Mouse (Mus musculus) forebrain, embryonic 15.5 days (tissue): Measurements from ENCODE around the gene Fry. TPM values are rescaled to one million over a fixed set of nuclear protein-coding genes. Genes with fewer than 3 reads are reported as not detected.

Experiments
- ATAC-seq: fragments of 200-750 bp; cut with Nextera tagmentation; replicated peaks from 2 replicates; pipeline ENCODE4 v1.8.0; 2017; ENCODE audit warnings: mild to moderate bottlenecking, moderate TSS enrichment, moderate library complexity
- H3K27ac ChIP-seq: fragments of 300-500 bp; sonication (generic); replicated peaks from 2 replicates; pipeline ENCODE4 v1.5.1; 2015; ENCODE audit warnings: mild to moderate bottlenecking, inconsistent platforms
- H3K27me3 ChIP-seq: fragments of 300-500 bp; sonication (generic); 2 replicates; pipeline ENCODE4 v1.6.1; 2015; ENCODE audit warnings: inconsistent platforms
- H3K36me3 ChIP-seq: fragments of 300-500 bp; sonication (generic); 2 replicates; pipeline ENCODE4 v1.6.1; 2015; ENCODE audit warnings: mild to moderate bottlenecking, inconsistent platforms
- H3K4me1 ChIP-seq: fragments of 300-500 bp; sonication (generic); 2 replicates; pipeline ENCODE4 v1.6.1; 2015; ENCODE audit warnings: inconsistent platforms
- H3K4me2 ChIP-seq: fragments of 300-500 bp; sonication (generic); replicated peaks from 2 replicates; pipeline ENCODE4 v1.6.1; 2015; ENCODE audit warnings: mild to moderate bottlenecking, inconsistent platforms
- H3K4me3 ChIP-seq: fragments of 300-500 bp; sonication (generic); 2 replicates; pipeline ENCODE4 v1.5.1; 2015; ENCODE audit warnings: mild to moderate bottlenecking, inconsistent platforms
- H3K9ac ChIP-seq: fragments of 300-500 bp; sonication (generic); replicated peaks from 2 replicates; pipeline ENCODE4 v1.6.1; 2015; ENCODE audit warnings: mild to moderate bottlenecking, inconsistent platforms
- H3K9me3 ChIP-seq: fragments of 300-500 bp; sonication (generic); 2 replicates; pipeline ENCODE4 v1.6.1; 2016; ENCODE audit warnings: inconsistent platforms
- WGBS: fragments of 180-500 bp; shearing (Covaris S2); methylation state at CpG from one replicate; pipeline ENCODE4 v1.1.7; 2015; ENCODE audit warnings: mixed read lengths; 5-methylcytosine and 5-hydroxymethylcytosine counted together
- polyA plus RNA-seq: library from polyadenylated mRNA; unstranded; fragments of >200 nt; fragmentation: Nextera tagmentation; extraction: Ambion mirVana; gene quantifications from 2 replicates; pipeline ENCODE4 v1.2.1, GENCODE M21; 2015

The Fry gene
- polyA plus RNA-seq, 1 experiment from 2014 or later: 36.3 TPM

DNA sequence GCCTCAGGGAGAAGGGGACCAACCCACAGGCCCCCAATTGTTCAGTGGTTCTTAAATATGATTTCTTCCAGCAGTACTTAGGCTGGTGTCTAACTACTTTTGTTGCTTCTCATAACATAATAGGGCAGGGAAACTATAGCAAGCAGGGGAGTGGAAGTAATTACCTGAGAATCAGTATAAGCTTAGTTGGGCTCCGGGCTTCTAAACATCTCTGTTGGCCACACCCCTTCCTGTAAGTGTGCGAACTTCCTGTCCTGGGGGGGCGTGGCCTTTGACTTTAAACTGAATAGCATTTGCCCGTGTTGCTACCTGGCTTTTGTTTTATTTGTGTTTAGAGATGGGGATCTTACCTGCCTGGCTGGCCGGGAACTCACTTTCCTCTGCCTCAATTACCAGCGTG, 172.8 kb downstream of the Fry start:
- Histone ChIP-seq H3K4me2 (no peak overlapping the region), H3K27ac (no peak overlapping the region), H3K9me3 (no peaks in the 10 kb centered on the region), H3K9ac (no peak overlapping the region), H3K36me3 (no peaks in the 10 kb centered on the region), H3K27me3 (no peaks in the 10 kb centered on the region), H3K4me3 (no peak overlapping the region), H3K4me1 (no peaks in the 10 kb centered on the region)
- no peak for ATAC-seq
- WGBS: 80% methylated on average over 6 of the region's 6 CpGs

DNA sequence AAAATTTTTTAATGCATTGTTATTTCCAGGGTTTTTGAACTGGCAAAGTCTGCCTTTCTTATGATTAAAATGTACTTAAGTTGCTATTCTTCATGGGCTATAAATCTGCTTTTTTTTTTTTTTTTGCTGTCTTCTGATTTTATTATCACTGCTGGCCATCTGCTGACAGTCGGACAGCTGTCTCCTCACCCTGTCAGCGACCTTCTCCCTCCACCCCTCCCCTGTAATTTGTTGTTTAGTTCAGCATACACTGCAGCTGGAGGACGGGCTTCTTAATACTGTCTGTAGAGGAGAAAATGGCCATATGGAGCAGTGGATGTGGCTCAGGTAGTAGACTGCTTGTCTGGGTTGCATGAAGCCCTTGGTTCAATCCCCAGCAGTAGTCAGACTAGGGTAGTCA, 173.7 kb downstream of the Fry start:
- Histone ChIP-seq H3K9ac (no peak overlapping the region), H3K4me1 (no peaks in the 10 kb centered on the region), H3K27me3 (no peaks in the 10 kb centered on the region), H3K9me3 (no peaks in the 10 kb centered on the region), H3K36me3 (no peaks in the 10 kb centered on the region), H3K4me2 (no peak overlapping the region), H3K27ac (no peak overlapping the region), H3K4me3 (no peak overlapping the region)
- WGBS: 69% methylated on average over 3 of the region's 3 CpGs
- no peak for ATAC-seq

DNA sequence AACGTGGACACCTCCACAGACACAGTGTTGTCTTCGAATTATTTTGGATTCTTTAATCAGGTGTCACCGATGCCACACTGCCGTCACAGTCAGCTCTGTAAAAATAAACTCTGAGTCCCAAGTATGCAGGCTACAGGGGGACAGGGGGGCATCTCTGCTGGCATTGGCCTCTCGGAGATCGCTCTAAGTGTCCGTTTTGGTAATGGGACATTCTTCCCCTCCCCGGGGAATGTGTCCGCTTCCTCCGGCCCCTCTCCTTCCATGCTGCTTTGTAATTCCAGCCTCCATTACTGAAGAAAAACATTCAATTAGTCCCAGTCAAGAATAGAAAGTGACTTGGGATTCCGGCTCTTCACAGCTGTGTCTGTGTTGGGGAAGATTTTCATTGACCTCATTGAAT, 175.9 kb downstream of the Fry start:
- H3K27me3 ChIP-seq: no peaks in the 10 kb centered on the region
- no peak overlapping the region for H3K4me3 ChIP-seq
- no peak overlapping the region for H3K27ac ChIP-seq
- H3K4me2 ChIP-seq: no peak overlapping the region
- no peaks in the 10 kb centered on the region for H3K9me3 ChIP-seq
- 52% methylated on average over 11 of the region's 11 CpGs for WGBS
- H3K36me3 ChIP-seq: no peaks in the 10 kb centered on the region
- H3K4me1 ChIP-seq: no peaks in the 10 kb centered on the region; the same call in 1 of the 2 replicates
- ATAC-seq: no peak
- H3K9ac ChIP-seq: no peak overlapping the region

DNA sequence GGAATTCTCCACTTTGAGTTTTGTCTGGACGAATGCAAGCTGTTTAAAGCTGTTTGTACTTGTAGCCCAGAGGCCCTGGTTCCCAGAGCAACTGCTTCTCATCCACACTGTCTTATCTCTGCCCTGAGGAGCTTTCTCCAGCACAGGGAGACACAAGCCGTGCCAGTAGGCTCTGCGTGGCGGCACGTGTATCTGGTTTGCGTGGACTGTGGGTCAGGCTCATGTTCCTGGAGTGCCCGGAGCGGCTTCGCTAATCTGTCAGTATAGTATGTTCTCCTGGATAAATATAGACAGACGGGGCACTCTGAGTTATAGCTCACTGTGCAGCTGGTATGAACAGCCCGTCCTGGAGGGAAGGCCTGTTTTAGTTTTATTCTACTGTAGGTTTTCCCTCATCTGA, 176.7 kb downstream of the Fry start:
- no peaks in the 10 kb centered on the region for H3K36me3 ChIP-seq
- H3K27ac ChIP-seq: no peak overlapping the region
- H3K27me3 ChIP-seq: no peaks in the 10 kb centered on the region
- 89% methylated on average over 11 of the region's 11 CpGs for WGBS
- no peak for ATAC-seq
- no peaks in the 10 kb centered on the region for H3K9me3 ChIP-seq
- H3K9ac ChIP-seq: no peak overlapping the region
- H3K4me1 ChIP-seq: no peaks in the 10 kb centered on the region; the same call in 1 of the 2 replicates
- no peak overlapping the region for H3K4me2 ChIP-seq
- no peak overlapping the region for H3K4me3 ChIP-seq

DNA sequence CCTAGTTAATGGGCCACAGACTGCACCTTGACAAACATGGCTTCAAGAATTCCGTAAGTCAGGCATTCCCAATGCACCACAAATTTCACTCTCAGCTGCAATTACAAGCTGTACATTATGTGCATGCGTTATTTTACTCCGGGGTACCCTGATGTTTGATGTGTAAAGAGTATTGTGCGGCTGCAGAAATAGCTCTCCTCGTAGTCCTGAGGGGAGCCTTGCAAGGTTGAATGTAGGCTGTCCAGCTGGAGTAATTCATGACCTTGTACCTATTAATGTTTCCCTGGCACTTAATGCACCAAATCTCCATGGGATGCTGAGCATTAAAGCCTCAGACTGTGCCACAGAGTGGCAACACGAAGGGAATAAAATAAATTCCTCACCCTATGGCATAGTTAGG, 180.5 kb downstream of the Fry start:
- Histone ChIP-seq H3K36me3 (no peaks in the 10 kb centered on the region), H3K9ac (no peak overlapping the region), H3K4me1 (no peaks in the 10 kb centered on the region; the same call in 1 of the 2 replicates), H3K4me3 (no peak overlapping the region), H3K27ac (no peak overlapping the region), H3K27me3 (no peaks in the 10 kb centered on the region), H3K9me3 (no peaks in the 10 kb centered on the region), H3K4me2 (no peak overlapping the region)
- WGBS: 74% methylated on average over 6 of the region's 6 CpGs
- ATAC-seq: no peak

DNA sequence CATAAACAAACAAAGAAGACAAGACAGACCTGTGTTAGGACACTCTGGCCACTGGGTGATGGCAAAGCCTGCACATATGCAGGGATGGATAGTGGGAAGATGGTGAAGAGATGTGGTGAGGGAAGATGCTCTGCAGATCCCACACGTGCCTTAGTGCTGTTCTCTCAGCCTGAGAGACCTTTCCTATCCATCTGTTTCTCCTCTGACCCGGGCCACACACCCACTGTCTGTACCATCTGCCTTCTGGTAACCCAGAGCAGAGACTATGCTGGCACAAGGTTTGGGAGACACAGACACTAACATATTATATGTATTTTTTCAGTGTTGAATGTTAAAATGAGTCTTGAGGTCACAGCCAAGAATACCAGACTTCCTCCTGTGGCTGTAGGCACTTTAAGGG, 183.7 kb downstream of the Fry start:
- 78% methylated on average over 2 of the region's 2 CpGs for WGBS
- Histone ChIP-seq H3K9ac (no peak overlapping the region), H3K9me3 (no peaks in the 10 kb centered on the region), H3K4me2 (no peak overlapping the region), H3K4me3 (no peak overlapping the region), H3K4me1 (no peaks in the 10 kb centered on the region; the same call in 1 of the 2 replicates), H3K27ac (no peak overlapping the region), H3K27me3 (no peaks in the 10 kb centered on the region), H3K36me3 (no peaks in the 10 kb centered on the region)
- no peak for ATAC-seq

DNA sequence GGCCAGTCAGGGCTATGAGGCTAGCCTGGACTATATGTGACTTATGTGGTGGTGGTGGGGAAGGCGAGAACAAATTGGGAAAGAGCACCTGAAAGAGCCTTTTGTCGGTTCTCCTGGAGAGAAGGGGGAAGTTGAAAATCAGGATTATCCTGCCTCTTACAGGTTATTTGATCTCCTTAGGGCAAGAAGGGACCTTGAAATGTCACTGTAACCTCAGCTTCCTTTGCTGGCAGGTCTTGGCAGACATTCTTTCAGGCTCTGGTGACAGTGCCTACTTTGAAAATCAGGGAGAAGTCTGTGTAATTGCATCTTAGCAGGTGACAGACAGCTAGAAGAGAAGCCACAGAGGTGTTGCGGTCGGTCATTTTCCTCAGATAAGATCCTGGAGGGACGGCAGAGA, 184.6 kb downstream of the Fry start:
- WGBS: 80% methylated on average over 5 of the region's 5 CpGs
- ATAC-seq: no peak
- no peak overlapping the region for H3K27ac ChIP-seq

DNA sequence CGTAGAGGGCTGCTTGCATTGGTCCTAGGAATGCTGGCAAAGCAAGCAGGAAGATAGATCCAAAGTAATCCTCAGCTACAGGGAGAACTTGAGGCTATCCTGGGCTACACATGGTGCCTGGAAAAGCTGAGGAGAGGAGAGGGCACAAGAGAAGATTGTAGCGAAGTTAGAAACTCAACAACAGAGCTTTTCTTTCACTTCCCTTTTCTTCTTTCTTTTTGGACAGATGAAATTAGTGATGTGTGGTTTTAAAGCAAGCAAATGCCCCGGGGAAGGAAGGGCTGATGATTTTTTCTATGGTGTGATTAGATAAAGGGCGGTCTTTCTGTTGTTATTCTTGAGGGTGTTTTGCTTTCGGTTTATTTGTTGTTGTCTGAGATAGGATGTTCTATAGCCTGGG, 188.1 kb downstream of the Fry start:
- Histone ChIP-seq H3K9ac (no peak overlapping the region), H3K4me3 (no peak overlapping the region), H3K27ac (no peak overlapping the region), H3K4me1 (no peaks in the 10 kb centered on the region), H3K9me3 (no peaks in the 10 kb centered on the region), H3K4me2 (no peak overlapping the region), H3K27me3 (no peaks in the 10 kb centered on the region), H3K36me3 (peaks cover 10% of the 10 kb centered on the region)
- no peak for ATAC-seq
- WGBS: 89% methylated on average over 5 of the region's 5 CpGs

More for the DNA sequence above, 184.6 kb downstream of the Fry start:
- Histone ChIP-seq H3K4me3 (no peak overlapping the region), H3K4me1 (no peaks in the 10 kb centered on the region; the same call in 1 of the 2 replicates), H3K9me3 (no peaks in the 10 kb centered on the region), H3K27me3 (no peaks in the 10 kb centered on the region), H3K36me3 (no peaks in the 10 kb centered on the region), H3K4me2 (no peak overlapping the region), H3K9ac (no peak overlapping the region)

DNA sequence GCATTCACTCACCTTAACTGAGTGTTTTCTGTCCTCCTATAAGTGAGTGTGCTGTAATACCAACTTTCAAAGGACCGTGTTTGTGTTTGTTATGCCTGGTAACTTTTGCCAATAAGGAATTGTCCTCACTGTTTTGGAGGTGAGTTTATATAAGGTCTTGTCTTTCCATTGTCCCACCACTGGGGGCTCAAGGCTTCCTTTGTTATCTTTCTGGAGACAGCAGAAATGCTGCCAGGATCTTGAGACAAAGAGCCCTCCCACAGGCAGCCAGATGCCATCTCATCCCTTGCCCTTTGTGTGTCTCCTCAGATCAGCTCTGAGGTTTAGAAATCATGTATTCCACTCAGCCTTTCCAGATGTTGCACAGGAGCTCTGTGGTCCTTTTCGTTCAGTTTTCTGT, 194.8 kb downstream of the Fry start:
- 0 out of 2 replicates have a peak, but pooled peaks cover 4% of the 10 kb centered on the region for H3K9me3 ChIP-seq
- peaks cover 14% of the 10 kb centered on the region for H3K36me3 ChIP-seq
- no peak overlapping the region for H3K9ac ChIP-seq
- H3K27ac ChIP-seq: no peak overlapping the region
- ATAC-seq: no peak
- H3K4me3 ChIP-seq: no peak overlapping the region
- WGBS: 79% methylated on average over 2 of the region's 2 CpGs
- H3K27me3 ChIP-seq: no peaks in the 10 kb centered on the region
- H3K4me2 ChIP-seq: no peak overlapping the region
- no peaks in the 10 kb centered on the region for H3K4me1 ChIP-seq

DNA sequence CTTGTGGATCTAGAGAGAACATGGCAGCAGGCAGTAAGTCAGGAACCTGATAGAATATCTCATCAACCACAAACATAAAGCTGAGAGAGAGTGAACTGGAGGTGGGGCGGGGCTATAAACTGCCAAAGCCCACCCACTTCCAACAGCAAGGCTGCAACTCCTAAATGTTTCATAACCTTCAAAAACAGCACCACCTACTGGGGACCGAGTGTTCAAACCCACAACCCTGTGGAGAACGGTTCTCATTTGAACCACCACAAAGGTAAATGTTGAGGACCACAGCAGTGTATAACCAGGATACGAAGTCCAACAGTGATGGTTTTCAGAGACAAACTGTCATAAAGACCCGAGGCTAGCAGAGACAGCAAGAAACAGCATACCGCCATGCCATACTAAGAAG, 196.1 kb downstream of the Fry start:
- WGBS: 96% methylated on average over 6 of the region's 6 CpGs
- no peak for ATAC-seq
- Histone ChIP-seq H3K9ac (no peak overlapping the region), H3K27me3 (no peaks in the 10 kb centered on the region), H3K9me3 (0 out of 2 replicates have a peak, but pooled peaks cover 4% of the 10 kb centered on the region), H3K27ac (no peak overlapping the region), H3K4me3 (no peak overlapping the region), H3K4me2 (no peak overlapping the region), H3K4me1 (no peaks in the 10 kb centered on the region), H3K36me3 (peaks cover 14% of the 10 kb centered on the region)

DNA sequence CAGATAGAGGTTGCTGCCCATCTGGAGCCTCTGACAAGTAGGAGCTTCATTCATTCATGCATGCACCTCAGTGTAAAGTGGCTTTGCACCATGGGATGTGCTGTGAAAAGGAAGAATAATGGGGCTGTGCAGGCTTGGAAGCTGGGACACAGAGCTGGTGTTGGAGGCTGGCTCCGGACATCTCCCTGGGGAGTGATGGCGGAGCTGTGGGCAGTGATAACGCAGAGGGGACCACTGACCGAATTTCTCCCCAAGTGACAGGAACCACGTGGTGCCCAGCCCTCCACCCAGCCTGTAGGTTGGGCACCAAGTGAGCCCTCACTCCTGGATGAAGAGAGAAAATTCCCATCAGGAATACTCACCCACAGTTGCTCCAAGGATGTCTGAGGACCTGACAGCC, 207.0 kb downstream of the Fry start:
- H3K27me3 ChIP-seq: no peaks in the 10 kb centered on the region
- H3K4me3 ChIP-seq: no peak overlapping the region
- no peak overlapping the region for H3K4me2 ChIP-seq
- no peak overlapping the region for H3K9ac ChIP-seq
- H3K27ac ChIP-seq: no peak overlapping the region
- no peak for ATAC-seq
- no peaks in the 10 kb centered on the region for H3K36me3 ChIP-seq
- WGBS: 77% methylated on average over 5 of the region's 5 CpGs
- 0 out of 2 replicates have a peak, but pooled peaks cover 5% of the 10 kb centered on the region for H3K9me3 ChIP-seq
- H3K4me1 ChIP-seq: no peaks in the 10 kb centered on the region

DNA sequence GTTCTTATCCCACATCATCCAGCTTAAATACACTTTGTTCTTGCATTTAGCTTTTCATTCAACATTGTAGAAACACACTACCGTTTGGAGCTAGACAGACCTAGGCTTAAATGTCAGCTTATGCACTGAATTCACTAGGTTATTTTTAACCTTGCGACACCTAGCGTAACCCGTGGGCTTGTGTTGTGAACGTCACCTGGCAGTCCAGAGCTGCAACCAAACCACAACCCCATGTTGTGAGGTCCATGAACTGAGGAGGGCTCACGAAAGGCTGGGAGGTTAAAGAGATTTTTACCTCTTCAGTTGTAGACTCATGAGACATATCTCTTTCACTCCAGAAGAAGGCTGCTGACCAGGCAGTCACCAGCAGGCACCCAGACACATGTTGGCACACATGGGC, 210.2 kb downstream of the Fry start:
- Histone ChIP-seq H3K4me1 (no peaks in the 10 kb centered on the region), H3K4me2 (no peak overlapping the region), H3K9ac (no peak overlapping the region), H3K27me3 (no peaks in the 10 kb centered on the region), H3K9me3 (no peaks in the 10 kb centered on the region), H3K36me3 (no peaks in the 10 kb centered on the region), H3K27ac (no peak overlapping the region), H3K4me3 (no peak overlapping the region)
- no peak for ATAC-seq
- 90% methylated on average over 6 of the region's 6 CpGs for WGBS

DNA sequence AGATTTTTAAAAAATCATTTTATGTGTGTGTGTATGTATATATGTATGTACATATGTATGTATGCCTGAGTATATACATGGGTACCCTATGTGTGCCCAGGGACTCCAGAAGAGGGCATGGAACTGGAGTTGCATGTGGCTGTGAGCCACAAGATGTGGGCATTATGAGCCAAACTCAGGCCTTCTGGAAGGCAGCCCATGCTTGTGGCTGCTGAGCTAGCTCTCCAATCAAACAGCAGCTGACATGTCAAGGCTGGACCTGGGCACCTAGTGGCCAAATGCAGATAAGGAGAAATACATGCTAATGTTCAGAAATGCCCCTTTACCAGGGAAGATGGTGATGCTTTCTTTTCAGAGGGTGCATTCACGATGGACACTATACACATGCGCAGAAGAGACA, 213.4 kb downstream of the Fry start:
- no peaks in the 10 kb centered on the region for H3K27me3 ChIP-seq
- no peaks in the 10 kb centered on the region for H3K4me1 ChIP-seq
- H3K27ac ChIP-seq: no peak overlapping the region
- H3K9me3 ChIP-seq: no peaks in the 10 kb centered on the region
- no peak for ATAC-seq
- H3K4me2 ChIP-seq: no peak overlapping the region
- H3K36me3 ChIP-seq: no peaks in the 10 kb centered on the region
- WGBS: 74% methylated on average over 2 of the region's 2 CpGs
- no peak overlapping the region for H3K4me3 ChIP-seq
- no peak overlapping the region for H3K9ac ChIP-seq
